Mouse (Mus musculus) ES-Bruce4 (cell line): Measurements from ENCODE around the gene Ablim2.

Experiments
- CTCF ChIP-seq: IDR thresholded peaks from one replicate; pipeline ENCODE4 v1.8.1; 2011; ENCODE audit warnings: low read depth, low read length
- POLR2A ChIP-seq: IDR thresholded peaks from one replicate; pipeline ENCODE4 v1.8.1; 2011; ENCODE audit warnings: low read length; ENCODE audit not compliant: insufficient read depth

DNA sequence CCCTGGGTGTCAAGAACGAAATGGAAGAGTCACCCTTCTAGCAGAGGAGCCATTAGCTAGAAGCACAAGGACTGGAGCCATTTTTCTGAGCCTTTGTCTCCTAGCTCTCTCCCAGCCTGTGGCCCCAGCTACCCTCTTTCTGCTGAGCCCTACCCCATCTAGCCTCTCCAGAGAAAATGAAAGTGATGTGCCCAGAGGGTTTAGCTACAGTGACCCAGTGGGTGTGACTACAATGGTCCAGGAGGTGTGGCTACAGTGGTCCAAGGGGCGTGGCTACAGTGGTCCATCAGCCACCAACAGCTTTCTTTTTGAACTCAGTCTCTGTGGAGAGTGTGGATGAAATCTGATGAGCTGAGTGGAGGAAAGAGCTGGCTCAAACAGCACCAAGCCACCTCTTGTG is 81.6 kb downstream of the Ablim2 start:
- TF ChIP-seq CTCF (no peak), POLR2A (no peak)
